Mouse (Mus musculus) Patski (cell line): ENCODE results near the gene Ddah1. TPM values are rescaled to one million over a fixed set of nuclear protein-coding genes. Genes with fewer than 3 reads are reported as not detected.

Experiments
- ATAC-seq: fragments of 100-300 bp; one replicate; pipeline ENCODE4 v1.8.0; 2021
- CTCF ChIA-PET: fragments of 350-600 bp; sonication (Branson Sonifier 250); formaldehyde crosslinking; loops from one replicate; lab custom pipeline; 2022; ENCODE audit warnings: inconsistent platforms; lab: Charles Lee
- POLR2A ChIA-PET: fragments of 350-600 bp; sonication (Branson Sonifier 250); formaldehyde crosslinking; loops from one replicate; lab custom pipeline; 2022; ENCODE audit warnings: antibody characterized with exemption, inconsistent platforms; lab: Charles Lee
- DNase-seq: peaks from one replicate; pipeline ENCODE4 v3.0.0-alpha.2; 2011; ENCODE audit warnings: low read depth, low spot score
- H3K27me3 ChIP-seq: fragments of 371-371 bp; one replicate; pipeline ENCODE4 v1.5.1; 2021
- CTCF ChIP-seq: fragments of 100-300 bp; IDR thresholded peaks from one replicate; pipeline ENCODE4 v1.5.1; 2021
- in situ Hi-C: fragments of 300-500 bp; cut with MboI; formaldehyde crosslinking; loops from 3 replicates; pipeline ENCODE4 v1.11.1; 2018; ENCODE audit warnings: low pct_unique_long_range_greater_than_20kb, mixed read lengths
- polyA plus RNA-seq: library from polyadenylated mRNA; unstranded; gene quantifications from one replicate; pipeline ENCODE4 v1.2.3, GENCODE M21; 2021

The Ddah1 gene
- 138 TPM for polyA plus RNA-seq

DNA sequence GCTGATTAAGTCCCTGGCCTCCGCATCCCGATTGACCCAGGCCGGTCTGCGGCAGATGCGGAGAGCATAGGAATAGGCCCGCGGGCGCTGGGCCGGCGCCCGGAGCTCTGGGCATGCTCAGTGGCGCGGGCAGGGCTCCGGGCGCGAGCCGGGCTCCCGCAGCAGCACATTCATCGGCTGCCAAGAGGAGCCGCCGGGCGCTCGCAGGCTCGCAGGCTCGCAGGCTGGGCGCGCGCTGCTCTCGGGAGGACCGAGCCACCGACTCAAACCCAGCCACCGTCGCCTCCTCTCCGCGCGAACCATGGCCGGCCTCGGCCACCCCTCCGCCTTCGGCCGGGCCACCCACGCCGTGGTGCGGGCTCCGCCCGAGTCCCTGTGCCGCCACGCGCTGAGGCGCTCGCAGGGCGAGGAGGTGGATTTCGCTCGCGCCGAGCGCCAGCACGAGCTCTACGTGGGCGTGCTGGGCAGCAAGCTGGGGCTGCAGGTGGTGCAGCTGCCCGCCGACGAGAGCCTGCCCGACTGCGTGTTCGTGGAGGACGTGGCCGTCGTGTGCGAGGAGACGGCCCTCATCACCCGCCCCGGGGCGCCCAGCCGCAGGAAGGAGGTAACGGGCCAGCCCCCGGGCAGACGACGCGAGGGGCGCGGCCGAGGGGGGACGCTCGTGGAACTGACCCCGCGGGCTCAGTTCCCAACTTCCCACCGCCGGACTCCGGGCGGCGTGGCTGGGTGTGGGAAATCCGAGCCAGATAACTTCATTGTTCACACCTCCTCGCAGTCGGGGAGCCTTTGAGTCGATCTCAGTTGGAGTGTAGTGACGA is at the start of gene Ddah1:
Ddah1 (plus strand) TSS at position 115 of the 818 bp plus-strand sequence.
- ChIA-PET CTCF (interaction anchor here (1.3 to 2.5 kb wide), 4 partner anchors 10 to 144 kb away, joined by 3 to 6 read pairs (median 4); no protein-coding TSS in a partner anchor), POLR2A (interaction anchor here (0.6 to 3.2 kb wide), 10 partner anchors 10 to 181 kb away, joined by 3 to 27 read pairs (median 3); partner anchors contain the start of gene Ccn1)
- no peaks in the 10 kb centered on the region for H3K27me3 ChIP-seq
- ATAC-seq = peak; percentile 65
- in situ Hi-C loops = loop anchor here (10.0 kb wide), 1 partner anchor 174 kb away; no protein-coding TSS in a partner anchor
- TF ChIP-seq CTCF = no peak
- no peak for DNase-seq

DNA sequence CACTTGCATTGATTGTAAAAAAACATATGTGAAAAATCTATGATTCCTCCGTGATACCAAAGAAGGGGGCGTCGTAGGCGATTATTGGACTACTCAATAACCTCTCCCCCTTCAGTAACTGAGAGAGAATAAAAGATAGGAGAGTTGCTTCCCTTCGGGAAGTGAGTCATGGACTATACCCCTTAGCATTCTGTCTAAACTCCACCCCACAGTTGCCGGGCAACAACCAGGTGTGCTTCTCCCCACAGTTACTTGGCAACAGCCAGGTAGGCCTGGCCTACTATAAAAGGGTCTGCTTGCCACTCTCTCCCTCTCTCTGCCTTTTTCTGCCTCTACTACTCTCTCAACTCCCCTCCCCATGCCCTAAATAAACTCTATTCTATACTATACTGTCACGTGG is 42.6 kb upstream of the Ddah1 start:
- in situ Hi-C loops = no loop called here
- DNase-seq = no peak
- no peak for ATAC-seq
- H3K27me3 ChIP-seq = no peaks in the 10 kb centered on the region
- TF ChIP-seq CTCF = no peak
- ChIA-PET CTCF (no interaction called here), POLR2A (no interaction called here)

DNA sequence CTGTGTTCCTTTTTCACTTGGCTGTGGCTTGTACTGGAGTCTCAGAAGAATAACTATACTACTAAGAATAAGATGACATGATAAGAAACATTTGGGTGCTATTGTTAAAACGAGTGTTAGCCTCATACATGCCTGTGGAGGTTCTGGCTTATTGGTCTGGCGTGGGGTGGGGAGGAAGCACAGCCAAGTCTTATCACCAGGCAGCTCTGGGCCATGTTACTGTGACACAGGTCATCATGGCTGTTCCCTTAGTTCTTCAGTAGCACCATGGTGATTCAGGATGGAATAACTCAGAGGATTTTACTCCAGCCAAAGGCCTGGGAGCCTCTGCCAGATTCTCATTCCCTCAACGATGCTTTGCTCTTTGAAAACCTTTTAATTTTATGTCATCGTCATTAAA is 38.8 kb upstream of the Ddah1 start:
- no peaks in the 10 kb centered on the region for H3K27me3 ChIP-seq
- no peak for TF ChIP-seq CTCF
- in situ Hi-C loops = no loop called here
- ChIA-PET CTCF (interaction anchor here (1.3 kb wide), 1 partner anchor 10 kb away, joined by 4 read pairs; no protein-coding TSS in a partner anchor), POLR2A (interaction anchor here (1.3 kb wide), 1 partner anchor 14 kb away, joined by 3 read pairs; no protein-coding TSS in a partner anchor)
- no peak for ATAC-seq
- no peak for DNase-seq

DNA sequence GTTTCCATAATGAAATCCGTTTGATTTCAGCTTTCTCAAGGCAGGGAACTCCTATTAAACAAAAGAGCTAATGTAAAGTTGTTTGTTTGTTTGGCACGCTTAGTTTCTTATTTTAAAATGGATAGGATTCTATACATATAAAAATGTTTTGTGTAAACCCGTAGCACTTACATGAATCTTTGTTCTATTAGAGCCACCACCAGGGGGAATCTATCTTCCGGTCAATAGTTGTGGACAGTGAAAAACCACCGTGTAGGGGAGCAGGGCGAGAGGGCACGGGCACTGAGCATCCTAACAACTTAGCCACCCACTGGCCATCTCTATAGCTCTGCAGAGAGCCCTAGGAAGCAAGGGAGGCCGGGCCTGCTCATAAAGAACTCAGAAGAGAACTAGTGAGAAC is 33.4 kb upstream of the Ddah1 start:
- no peaks in the 10 kb centered on the region for H3K27me3 ChIP-seq
- ATAC-seq (no peak), DNase-seq (no peak)
- peak; percentile 9 for TF ChIP-seq CTCF
- in situ Hi-C loops = no loop called here
- POLR2A ChIA-PET = interaction anchor here (0.7 kb wide), 2 partner anchors 74 to 118 kb away, joined by 3 read pairs; no protein-coding TSS in a partner anchor
- CTCF ChIA-PET = interaction anchor here (1.0 to 1.9 kb wide), 3 partner anchors 12 to 73 kb away, joined by 3 to 6 read pairs (median 3); no protein-coding TSS in a partner anchor

- POLR2A ChIA-PET = interaction anchor here (5.9 kb wide), 1 partner anchor 78 kb away, joined by 51 read pairs; the partner anchor contains the start of gene Ccn1
- in situ Hi-C loops = no loop called here
- CTCF ChIA-PET = interaction anchor here (1.2 to 1.6 kb wide), 7 partner anchors 14 to 133 kb away, joined by 3 to 4 read pairs (median 4); no protein-coding TSS in a partner anchor
- H3K27me3 ChIP-seq = no peaks in the 10 kb centered on the region
- no peak for DNase-seq
- no peak for TF ChIP-seq CTCF
- no peak for ATAC-seq
Measured at GRCm38 (mm10) chr3:145728336-145728735, 30.1 kb upstream of the Ddah1 start.

DNA sequence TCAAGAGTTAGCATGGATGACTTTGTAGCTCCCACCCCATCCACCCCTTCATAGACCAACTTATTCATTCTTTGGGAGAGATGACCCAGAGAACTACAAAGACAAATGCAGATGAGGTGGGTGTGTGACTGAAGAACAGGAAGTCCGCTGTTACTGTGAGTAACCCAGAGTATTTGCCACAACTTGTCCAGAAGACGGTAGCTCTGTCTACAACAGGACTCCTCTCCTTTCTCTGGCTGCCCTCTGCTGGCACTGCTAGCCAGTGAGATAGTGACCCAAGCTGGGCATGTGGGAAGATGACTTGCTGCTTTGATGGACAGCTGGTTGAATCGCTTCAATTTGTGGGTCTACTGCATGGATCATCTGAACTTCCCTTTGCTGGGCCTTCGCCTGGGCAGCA is 28.9 kb upstream of the Ddah1 start:
- TF ChIP-seq CTCF = peak; percentile 94
- in situ Hi-C loops = no loop called here
- POLR2A ChIA-PET = interaction anchor here (0.5 to 5.9 kb wide), 4 partner anchors 33 to 83 kb away, joined by 3 to 51 read pairs (median 6); partner anchors contain the start of gene Ccn1
- no peaks in the 10 kb centered on the region for H3K27me3 ChIP-seq
- CTCF ChIA-PET = interaction anchor here (0.7 to 3.7 kb wide), 36 partner anchors 8 to 322 kb away, joined by 3 to 22 read pairs (median 4); partner anchors contain the start of gene Ccn1
- peak; percentile 44 for DNase-seq
- ATAC-seq = peak; percentile 74

- TF ChIP-seq CTCF = no peak
- no peak for DNase-seq
Measured at GRCm38 (mm10) chr3:145730092-145730491, 28.4 kb upstream of the Ddah1 start.

GRCm38 (mm10) chr3:145734857-145735256 is 23.6 kb upstream of the Ddah1 start:
- ATAC-seq = no peak
- no peak for TF ChIP-seq CTCF
- H3K27me3 ChIP-seq = no peaks in the 10 kb centered on the region
- DNase-seq = no peak
- in situ Hi-C loops = loop anchor here (10.0 kb wide), 1 partner anchor 320 kb away; no protein-coding TSS in a partner anchor
- POLR2A ChIA-PET = interaction anchor here (0.9 kb wide), 1 partner anchor 20 kb away, joined by 3 read pairs; no protein-coding TSS in a partner anchor
- CTCF ChIA-PET = no interaction called here

More at GRCm38 (mm10) chr3:145730092-145730491, 28.4 kb upstream of the Ddah1 start:
- ChIA-PET CTCF (interaction anchor here (0.8 to 3.7 kb wide), 32 partner anchors 8 to 322 kb away, joined by 3 to 22 read pairs (median 4); partner anchors contain the start of gene Ccn1), POLR2A (interaction anchor here (0.5 to 5.9 kb wide), 4 partner anchors 32 to 84 kb away, joined by 3 to 51 read pairs (median 6); partner anchors contain the start of gene Ccn1)
- no peaks in the 10 kb centered on the region for H3K27me3 ChIP-seq
- ATAC-seq = peak; percentile 63
- in situ Hi-C loops = loop anchor here (10.0 kb wide), 1 partner anchor 315 kb away; no protein-coding TSS in a partner anchor

DNA sequence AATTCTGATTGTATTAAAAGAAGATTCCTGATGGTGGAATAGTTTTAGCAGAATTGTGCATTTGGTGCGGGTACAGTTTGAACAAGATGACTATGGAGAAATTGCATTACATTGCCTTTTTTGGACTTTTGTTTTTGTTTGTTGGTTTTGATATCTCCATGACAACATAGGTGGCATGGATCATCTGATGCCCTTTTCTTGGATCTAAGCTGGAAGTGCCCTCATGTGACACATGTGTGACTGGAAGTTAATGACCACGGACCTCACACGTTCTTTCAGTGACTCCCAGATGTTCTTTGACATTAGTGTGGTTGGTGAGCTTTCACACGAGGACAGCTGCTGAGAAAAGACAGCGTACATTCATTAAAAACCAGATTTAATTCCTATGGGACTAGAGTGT is 21.9 kb upstream of the Ddah1 start:
- in situ Hi-C loops = loop anchor here (10.0 kb wide), 1 partner anchor 322 kb away; no protein-coding TSS in a partner anchor
- CTCF ChIA-PET = interaction anchor here (0.8 to 1.4 kb wide), 3 partner anchors 9 to 123 kb away, joined by 3 to 4 read pairs (median 4); no protein-coding TSS in a partner anchor

DNA sequence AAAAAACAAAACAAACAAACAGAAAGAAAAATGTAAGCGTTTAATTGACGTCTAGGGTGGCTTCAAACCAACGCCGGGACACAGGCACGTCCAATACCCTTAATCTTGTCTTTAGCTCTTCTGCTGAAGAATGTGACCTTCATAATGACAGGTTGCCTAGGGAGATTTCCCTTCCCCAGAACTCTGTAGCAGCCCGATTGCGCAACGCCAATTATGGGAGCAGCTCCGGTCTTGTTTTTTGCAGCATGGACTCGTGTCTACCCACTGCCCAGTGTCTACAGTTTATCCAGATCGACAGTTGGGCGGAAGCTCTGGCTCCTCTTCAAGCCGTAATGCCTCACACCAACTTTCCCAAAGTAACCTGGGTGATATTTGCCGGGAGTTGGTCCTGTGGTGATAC is 19.8 kb upstream of the Ddah1 start:
- DNase-seq = no peak
- CTCF ChIA-PET = interaction anchor here (0.9 kb wide), 1 partner anchor 19 kb away, joined by 3 read pairs; no protein-coding TSS in a partner anchor
- POLR2A ChIA-PET = no interaction called here
- no peak for ATAC-seq
- in situ Hi-C loops = loop anchor here (10.0 kb wide), 1 partner anchor 324 kb away; no protein-coding TSS in a partner anchor
- TF ChIP-seq CTCF = no peak
- no peaks in the 10 kb centered on the region for H3K27me3 ChIP-seq

More for the DNA sequence above, 21.9 kb upstream of the Ddah1 start:
- H3K27me3 ChIP-seq = no peaks in the 10 kb centered on the region
- POLR2A ChIA-PET = interaction anchor here (1.3 kb wide), 1 partner anchor 12 kb away, joined by 3 read pairs; no protein-coding TSS in a partner anchor
- ATAC-seq (no peak), DNase-seq (no peak)
- TF ChIP-seq CTCF = no peak
